Mouse (Mus musculus) thymus, postnatal 0 days (tissue): ENCODE data around the gene Hadhb. TPM values are rescaled to one million over a fixed set of nuclear protein-coding genes. Genes with fewer than 3 reads are reported as not detected.

Experiments used
- DNase-seq: peaks from one replicate; pipeline ENCODE4 v3.0.0-alpha.2; 2015; ENCODE audit warnings: low spot score
- microRNA counts: library from miRNA; unstranded; fragments of <30 nt; microRNA quantifications from one replicate; lab custom pipeline; 2015
- microRNA-seq: library from miRNA; unstranded; fragments of <30 nt; microRNA quantifications from one replicate; pipeline ENCODE4, GENCODE M21; 2016; ENCODE audit warnings: borderline number of aligned reads
- polyA plus RNA-seq: library from polyadenylated mRNA; unstranded; fragments of >200 nt; fragmentation: Nextera tagmentation; extraction: Ambion mirVana; gene quantifications from 2 replicates; pipeline ENCODE4 v1.2.1, GENCODE M21; 2015

Hadhb gene
- polyA plus RNA-seq, 1 experiment from 2014 or later: 193 TPM

DNA sequence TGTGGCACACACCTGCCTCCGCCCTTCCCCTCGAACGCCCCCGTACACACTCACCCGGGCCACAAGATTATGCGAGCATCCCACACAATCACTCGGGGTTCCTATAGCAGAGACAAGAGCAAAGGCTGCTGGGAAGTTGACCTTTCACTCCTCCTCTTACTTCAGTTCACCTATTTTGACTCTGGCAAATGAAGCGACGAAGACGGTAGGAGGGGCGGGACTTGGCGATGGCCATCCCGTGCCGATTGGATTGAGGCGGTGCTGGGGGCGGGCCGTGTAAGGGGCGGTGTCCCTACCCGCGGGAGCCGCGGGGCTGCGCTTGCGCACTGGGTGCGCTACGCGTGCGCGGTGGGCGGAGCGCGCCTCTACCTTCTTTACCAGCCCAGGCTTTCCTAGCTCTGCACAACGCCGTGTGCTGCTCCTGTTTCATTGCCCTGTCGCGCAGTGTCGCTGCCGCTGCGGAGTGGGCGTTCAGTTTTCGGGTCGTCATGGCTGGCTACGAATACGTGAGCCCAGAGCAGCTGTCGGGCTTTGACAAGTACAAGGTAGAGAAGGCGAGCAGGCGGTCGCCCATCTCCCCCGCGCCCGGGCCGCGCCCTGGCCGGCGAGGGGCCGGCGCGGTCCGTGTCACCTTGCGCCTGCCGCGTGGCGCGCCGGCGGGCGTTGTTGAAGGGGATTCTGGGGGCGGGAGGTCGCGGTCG, 77.4 kb downstream of the Hadhb start, which contains the start of gene Selenoi:
Selenoi (plus strand) TSS at position 311 of the 701 bp plus-strand sequence.
- DNase-seq: peak; percentile 99

DNA sequence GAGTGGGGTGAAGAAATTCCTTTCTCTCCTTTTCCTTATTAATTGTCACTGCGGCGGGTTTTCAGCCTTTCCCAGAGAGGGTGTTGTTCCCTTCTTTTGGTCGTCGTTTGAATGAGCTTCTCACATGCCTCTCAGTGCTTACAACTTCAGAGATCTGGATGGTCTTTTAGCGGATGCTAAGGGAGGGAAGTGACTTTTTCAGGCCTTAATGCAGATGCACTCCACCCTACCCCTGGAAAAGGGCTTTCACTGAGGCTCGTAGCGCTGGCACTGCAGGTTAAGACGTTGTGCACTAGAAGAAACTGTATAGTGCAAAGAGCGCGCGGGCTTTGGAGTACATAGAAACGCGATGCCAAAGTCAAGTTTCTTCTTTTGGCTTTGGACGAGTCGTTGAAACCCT, 78.0 kb downstream of the Hadhb start:
- DNase-seq: peak; percentile 56

DNA sequence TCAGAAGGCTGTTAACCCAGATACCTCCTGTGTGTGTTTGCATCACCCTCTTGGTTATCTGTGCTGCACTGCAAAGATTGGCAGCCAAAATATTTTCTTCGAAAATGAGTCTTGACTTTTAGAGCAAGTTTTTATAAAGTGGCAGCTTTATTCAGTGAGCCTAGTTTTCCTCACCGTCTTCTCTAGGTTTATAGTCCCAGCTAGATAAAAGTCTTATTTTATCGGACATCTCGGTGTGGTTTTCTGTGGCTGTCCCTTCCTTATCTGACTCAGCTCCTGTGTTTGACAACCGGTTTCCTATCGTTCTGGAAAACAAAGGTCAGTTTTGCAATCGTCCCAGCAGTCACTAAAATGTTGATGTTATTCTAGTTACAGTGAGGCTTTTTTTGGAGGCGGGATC, 78.9 kb downstream of the Hadhb start:
- DNase-seq: no peak

MicroRNAs encoded within 50 kb of the gene (microRNA counts, 519-probe panel; counts per million panel counts)
- microRNA mmu-miR-1960 (lab: Ali Mortazavi, UCI): 473 counts per million, percentile 71 among the panel's probes with 10 or more counts

Small RNAs within 50 kb of the gene (microRNA-seq; reads per million reads assigned to microRNA genes)
- gene Mir1960: 5.4 reads per million, percentile 7 among the genes with 10 or more reads in this experiment

Other genes starting within 250 kb of the Hadhb start
- gene Il6, start 142.1 kb upstream of the Hadhb start, polyA plus RNA-seq: 0.67 and 0.77 TPM in 2 replicates
- gene Tyms, start 81.6 kb upstream of the Hadhb start, polyA plus RNA-seq: 292 and 327 TPM in 2 replicates
- gene Garem2, start 50.1 kb upstream of the Hadhb start, polyA plus RNA-seq: 0.05 and 0.09 TPM in 2 replicates
- not detected in 2 replicates for gene 3110082J24Rik, start 49.2 kb upstream of the Hadhb start, polyA plus RNA-seq
- gene Hadha, start 86 bp upstream of the Hadhb start, polyA plus RNA-seq: 111 and 124 TPM in 2 replicates
- 0.10 and 0.29 TPM in 2 replicates for gene Adgrf3, start 50.5 kb downstream of the Hadhb start, polyA plus RNA-seq
- 12.7 and 13.3 TPM in 2 replicates for gene Selenoi, start 77.3 kb downstream of the Hadhb start, polyA plus RNA-seq
- gene Drc1, start 126.1 kb downstream of the Hadhb start, polyA plus RNA-seq: 10.5 and 10.8 TPM in 2 replicates